Mouse (Mus musculus) right cerebral cortex, postnatal 14 days (tissue): ENCODE results near the gene Cyld.
A peak's percentile ranks its signal among the peaks of the same experiment; 100 is the strongest.
"Not testable (repeated sequence)": the region's sequence is repeated elsewhere in the genome, so short reads cannot be mapped to it uniquely, and the experiment has no call there.

Experiments
- DNase-seq: peaks from one replicate; pipeline ENCODE4 v3.0.0; 2022

Gene Cyld

DNA sequence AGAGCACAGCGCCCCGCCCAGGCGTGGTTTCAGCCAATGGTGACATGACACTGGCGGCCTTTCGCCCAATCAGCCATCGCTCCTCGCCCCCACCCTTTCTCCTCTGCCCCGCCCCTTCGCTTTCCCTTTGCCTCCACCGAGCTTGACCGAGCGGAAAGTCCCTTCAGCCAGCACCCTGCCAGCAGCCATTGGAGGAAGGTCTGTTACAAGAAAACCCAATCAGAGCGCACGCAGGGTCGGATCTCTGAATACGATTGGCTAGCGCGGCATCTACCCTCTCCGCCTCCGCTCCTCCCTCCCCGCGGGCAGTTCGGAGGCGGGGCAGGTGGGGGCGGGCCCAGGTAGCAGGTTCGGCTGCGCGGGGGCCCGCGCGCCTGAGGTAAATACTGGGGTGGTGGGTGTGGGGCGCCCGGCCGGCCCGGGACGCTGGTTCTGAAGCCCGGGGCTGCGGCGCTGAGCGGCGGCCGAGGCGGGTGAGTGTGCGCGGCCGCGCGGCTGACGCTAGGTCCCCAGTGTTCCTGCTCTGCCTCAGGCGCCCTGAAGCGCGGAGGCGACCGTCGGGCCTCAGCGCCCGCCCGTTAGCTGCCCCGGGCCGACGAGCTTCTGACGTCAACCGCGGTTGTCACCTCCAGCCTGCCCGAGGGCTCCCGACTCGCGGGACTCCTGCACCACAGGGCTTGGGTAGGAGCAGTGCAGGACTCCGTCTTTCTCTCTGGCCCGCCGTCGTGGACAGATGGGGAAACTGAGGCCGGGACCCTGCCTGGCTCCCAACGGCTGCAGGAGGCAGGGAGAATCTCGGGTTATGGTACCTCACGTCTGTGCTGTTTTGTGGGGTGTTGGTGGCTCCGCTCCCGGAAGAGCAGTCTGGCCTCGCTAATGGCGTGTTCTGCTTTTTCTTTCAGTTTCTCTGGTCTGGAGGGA is at the start of gene Cyld:
Cyld (plus strand) TSS at position 308 of the 921 bp plus-strand sequence.
- peak; percentile 97 for DNase-seq

DNA sequence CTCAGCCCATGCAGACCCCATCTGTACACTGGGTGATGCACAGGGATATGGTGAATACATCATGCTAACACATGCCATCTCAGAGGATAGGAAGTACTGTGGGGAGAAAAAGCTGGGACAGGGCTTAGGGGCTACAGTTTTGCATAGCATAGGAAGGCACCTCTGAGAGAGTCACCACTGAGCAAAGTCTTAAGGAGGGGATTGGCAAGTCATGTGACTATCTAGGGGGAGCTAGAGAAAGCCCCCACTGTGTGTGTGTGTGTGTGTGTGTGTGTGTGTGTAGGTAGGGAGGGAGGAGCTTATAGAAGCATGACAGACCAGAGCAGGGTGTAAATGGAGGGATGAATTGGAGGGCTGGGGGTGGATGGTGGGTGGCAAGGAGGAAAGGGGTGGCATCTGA is 48.5 kb upstream of the Cyld start:
- no peak for DNase-seq

DNA sequence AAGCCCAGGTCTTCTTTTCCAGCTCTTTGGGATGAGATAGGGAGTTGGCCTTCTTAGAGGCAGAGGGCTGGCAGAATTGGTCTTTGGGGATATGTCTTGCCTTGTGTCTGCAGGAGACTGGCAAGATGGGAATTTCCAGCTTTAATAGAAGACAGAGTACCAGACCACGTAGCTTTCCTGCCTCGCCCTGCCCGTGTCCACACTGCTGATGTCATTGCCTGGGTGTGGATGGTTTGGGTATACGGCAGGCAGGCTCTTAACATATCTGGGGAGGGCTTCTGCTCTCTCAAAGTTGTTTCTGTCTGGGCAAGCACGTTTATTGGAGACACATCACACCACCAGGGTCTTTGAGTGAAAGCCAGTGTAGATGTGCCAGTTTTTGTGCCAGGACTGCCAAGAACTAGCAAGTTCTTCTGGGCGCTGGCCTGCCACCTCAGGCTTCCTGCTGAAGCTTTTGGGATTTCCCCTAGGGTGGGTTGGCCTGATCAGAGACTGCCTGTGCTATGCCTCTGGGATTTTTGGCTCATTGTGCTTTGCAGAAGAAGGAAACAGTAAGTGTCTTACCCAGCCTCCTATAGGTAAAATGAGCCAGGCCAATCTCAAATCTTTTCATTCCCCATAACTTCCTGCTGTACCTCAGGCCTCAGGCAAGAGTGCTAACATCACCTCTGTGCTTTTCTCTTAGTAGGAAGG is 46.7 kb upstream of the Cyld start:
- DNase-seq, result no peak

DNA sequence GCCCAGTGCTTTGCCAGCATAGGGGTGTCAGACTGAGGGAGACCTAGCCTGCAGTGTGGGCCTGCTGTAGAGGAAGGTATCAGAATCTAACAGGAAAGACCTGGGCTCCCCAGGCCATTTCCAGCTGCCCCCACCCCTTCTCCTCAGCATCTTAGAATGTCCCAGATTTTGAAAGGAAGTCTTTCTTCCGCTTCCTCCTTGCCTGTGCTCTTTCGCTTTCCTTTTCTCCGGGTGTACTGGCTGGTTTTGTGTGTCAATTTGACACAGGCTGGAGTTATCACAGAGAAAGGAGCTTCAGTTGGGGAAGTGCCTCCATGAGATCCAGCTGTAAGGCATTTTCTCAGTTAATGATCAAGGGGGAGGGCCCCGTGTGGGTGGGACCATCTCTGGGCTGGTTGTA is 45.7 kb upstream of the Cyld start:
- not testable (repeated sequence) for DNase-seq

DNA sequence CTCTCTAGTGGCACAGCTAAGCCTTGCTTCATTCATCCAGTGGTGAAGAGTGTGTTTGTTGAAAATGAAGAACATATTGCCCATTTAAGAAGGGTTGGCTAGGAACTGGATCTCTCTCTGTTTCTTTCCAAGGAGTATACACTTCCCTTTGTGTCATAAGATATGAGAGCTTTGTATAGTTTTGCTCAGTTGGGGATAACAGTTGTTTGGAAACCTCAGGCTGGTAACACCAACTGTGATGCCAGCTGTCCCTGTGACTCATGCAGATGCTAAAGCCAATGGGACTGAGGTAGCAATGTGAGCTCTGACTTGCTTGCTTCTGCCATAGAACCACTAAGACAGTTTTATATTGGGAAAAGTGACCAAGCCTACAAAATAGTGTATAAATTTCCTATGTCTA is 41.5 kb upstream of the Cyld start:
- no peak for DNase-seq

DNA sequence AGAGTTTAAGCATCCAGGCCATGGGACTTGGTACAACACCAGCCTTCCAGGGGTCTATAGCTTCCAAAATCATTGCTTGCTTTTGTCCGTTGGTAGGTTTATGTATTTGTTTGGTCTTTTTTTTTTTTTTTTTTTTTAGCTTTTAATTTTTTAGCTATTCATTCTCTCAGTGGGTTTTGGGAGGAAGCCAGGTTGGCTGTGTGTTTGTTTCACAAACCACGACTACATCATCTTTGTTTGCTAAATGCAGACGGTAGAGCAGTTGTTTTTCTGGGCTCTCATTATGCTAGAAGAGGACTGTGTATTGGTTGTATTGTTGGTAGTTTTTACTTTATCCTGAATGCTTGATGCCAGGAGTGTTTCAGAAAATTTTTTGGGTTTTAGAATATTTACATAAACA is 37.0 kb upstream of the Cyld start:
- DNase-seq, result no peak

DNA sequence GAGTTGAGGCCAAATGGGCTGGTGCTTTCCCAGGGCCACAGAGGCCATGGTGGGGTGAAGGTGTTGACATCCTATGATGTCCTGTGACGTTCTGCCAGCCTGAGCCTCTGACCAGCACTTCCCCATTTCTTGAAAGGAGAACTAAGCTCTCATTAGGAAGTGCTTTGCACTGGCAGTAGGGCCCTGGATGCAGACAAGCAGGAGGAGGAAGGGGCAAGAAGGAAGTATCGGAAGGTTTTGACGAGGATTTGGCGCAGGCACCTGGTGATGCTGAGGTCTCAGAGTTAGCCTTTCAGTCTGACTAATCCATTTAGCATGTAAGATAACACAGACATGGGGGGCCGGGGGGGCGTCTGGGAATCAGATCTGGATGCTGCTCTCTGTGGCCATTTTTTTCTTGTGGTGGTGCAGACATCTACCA is 34.4 kb upstream of the Cyld start:
- DNase-seq, result no peak

DNA sequence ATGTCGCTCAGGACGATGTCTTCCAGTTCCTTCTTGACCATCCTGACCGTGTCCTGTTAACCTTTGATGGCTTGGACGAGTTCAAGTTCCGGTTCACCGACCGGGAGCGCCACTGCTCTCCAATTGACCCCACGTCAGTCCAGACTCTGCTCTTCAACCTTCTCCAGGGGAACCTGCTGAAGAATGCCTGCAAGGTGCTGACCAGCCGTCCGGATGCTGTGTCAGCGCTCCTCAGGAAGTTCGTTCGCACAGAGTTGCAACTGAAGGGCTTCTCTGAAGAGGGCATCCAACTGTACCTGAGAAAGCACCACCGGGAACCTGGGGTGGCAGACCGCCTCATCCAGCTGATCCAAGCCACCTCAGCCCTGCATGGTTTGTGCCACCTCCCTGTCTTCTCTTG is 32.7 kb upstream of the Cyld start:
- no peak for DNase-seq

DNA sequence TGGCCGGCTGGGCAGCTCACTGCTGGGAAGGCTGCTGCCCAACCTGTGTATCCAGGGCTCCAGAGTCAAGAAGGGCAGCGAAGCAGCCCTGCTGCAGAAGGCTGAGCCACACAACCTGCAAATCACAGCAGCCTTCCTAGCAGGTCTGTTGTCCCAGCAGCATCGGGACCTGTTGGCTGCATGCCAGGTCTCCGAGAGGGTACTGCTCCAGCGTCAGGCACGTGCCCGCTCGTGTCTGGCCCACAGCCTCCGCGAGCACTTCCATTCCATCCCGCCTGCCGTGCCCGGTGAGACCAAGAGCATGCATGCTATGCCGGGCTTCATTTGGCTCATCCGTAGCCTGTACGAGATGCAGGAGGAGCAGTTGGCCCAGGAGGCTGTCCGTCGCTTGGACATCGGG is 31.9 kb upstream of the Cyld start:
- no peak for DNase-seq

DNA sequence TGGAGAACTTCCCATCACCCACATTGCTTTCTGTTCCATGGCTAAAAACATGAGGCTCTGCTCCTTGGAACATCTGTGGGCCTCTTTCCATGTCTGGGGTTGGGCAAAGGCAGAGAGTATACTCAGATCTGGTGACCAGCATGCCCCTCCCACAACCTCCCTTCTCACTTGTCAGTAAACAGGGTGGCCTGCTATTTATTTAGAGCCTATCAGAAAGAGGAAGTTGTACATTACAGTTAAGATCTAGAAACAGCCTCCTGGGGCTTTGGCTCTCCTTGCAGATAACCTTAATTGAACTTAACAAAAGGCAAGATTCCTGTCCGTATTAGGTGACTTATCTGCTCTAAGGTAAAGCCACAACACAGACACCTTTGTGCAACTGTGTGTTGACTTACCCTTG is 30.4 kb upstream of the Cyld start:
- DNase-seq, result no peak

DNA sequence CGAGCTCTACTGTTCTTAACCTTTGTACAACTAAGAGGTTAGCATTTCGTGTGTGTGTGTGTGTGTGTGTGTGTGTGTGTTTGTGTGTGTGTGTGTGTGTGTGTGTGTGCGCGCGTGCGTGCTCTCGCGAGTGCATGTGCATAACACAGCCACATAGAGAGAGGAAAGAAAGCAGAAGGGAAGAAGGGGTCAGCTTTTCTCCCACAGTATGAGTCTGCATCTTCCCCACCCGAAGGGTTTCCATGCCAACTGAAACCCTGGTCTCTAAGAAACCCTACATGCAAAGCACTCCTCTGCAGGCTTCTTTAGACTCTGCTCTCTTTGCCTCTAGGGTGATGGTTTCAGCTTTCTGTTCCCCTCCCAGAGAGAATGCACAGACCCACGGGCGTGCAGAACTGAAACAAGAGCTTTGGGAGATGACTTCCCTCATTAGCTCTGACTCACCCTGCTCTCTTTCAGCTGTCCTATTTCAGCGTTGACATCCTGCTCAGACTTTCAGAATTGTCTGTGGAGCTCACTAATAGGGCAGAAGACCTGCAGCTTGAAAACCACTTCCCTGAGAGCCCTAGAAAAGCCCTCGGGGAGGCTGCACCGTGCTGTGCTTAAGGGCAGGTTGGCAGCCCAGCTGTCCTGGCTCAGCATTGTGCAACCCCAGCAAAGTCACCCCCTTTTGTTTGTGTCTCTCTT is 28.3 kb upstream of the Cyld start:
- no peak for DNase-seq

DNA sequence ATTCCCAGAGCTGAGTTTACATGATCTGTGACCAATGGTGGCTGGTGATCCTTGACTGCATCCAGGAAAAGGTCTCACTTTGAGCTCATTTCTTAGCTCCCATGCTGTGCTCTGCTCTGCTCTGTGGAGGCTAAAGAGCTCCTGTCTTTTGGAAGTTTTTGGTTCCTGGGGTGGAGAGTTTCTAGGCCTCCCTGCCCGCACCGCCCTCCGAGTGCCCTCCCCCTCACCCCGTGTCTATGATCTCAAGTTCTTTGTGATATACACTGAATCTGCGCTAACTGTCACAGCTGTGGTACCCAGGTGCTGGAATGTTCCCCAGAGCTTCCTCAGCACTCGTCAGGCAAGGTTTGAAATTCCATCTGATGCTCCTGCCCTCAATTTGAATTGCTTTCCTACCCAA is 26.0 kb upstream of the Cyld start:
- no peak for DNase-seq

DNA sequence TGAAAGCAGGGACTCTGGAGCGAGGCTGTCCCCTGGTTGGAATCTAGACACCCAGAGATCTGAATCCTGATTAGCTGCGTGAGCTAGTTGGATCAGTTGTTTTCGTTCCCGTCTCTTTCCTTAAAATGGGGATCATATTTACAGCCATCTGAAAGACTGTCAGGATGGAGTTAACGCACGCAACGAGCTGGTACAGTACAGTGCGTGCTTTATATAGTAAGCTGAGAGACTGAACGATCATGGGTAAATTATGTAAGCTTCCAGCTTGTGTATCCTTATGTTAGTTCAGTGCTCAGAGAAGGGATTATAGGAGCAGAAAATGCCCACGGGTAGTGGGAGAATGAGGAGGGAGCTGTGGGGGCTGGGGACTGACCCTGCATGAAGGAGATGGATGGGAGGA is 25.3 kb upstream of the Cyld start:
- DNase-seq, result no peak

DNA sequence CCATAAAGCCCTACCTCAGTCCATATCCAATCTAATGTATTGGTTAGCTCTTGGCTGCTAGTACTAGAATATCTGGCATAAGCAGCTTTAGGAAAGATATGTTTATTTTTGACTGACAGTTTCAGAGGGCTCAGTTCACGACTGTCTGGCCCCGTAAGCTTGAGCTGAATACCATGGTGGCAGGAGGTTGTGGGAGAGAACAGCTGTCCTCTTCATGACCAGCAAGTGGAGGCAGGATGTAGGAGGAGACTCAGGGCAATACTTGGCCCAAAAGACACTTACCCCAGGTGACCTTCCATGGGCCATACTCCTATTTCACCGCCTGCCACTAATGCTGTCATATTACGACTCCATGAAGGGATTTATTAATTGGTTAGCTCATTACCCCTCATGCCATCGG is 23.0 kb upstream of the Cyld start:
- no peak for DNase-seq

DNA sequence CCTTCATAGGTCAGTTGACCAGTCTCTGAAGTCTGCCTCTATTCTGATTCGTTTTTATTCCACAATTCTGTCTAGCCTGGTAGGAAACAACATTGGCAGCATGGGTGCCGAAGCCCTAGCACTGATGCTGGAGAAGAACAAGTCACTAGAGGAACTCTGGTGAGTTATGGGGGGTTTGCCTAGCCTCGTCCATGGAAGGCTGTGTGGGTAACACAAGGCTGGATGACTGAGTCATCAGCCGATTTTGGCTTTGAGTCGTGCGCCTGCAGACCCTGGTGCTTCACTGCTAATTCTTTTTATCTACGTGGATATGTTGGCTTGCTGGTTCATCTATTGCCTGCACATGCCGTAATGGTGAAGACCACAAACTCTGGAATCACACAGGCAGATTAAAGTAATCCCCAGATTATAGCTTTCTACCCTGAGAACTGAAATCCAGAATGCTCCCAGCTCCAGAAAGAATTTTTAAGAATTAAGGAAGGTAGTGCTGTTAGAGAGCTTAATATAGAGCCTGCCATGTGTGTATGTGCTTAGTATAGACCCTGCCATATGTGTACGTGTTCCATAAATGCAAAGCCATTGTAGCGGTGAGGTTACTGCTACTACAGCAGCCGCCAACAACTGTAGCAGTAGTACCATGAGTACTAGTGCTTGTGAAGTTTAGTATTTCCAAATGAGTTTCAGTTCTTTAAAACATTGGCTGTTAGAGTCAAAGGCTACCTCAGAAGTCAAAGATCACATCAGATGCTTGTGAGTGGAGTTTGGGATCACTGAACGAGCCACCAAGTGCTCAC is 21.3 kb upstream of the Cyld start:
- DNase-seq, result no peak

DNA sequence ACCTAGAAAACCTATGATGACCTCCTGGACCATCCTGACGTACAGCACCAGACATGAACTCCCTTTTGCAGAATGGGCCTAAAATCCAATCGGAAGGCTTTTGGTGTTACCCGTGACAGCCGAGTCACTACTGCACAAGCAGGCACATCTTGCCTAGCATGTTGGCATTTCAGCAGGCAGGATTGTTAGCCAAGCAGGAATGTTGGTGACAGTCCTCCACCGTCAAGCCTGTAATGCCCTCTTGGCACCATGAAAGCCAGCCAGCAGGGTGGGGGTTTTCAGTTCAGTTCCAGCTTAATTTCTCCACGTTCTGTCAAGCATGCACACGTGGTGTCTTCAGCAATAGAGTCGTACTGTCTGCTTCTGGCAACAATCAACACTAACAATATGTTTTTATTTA is 19.8 kb upstream of the Cyld start:
- no peak for DNase-seq

DNA sequence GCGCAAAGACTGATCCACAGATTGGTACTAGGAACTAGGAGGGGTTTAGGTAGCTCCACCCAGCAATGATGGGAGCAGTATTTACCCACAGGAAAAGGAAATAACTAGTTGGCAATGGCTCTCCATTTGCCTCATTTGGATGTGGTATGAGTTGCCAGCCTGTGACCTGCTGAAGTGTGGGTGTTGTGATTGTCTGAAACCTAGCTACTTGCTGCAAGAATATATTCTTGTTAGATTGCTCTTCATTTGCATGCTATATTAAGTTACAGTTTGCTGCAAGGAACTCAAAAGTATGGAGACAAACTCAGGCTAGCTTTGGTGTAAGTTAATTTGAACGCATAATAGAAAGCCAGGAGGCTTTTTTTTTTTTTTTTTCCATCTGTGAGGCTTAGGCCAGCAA is 16.3 kb upstream of the Cyld start:
- no peak for DNase-seq

DNA sequence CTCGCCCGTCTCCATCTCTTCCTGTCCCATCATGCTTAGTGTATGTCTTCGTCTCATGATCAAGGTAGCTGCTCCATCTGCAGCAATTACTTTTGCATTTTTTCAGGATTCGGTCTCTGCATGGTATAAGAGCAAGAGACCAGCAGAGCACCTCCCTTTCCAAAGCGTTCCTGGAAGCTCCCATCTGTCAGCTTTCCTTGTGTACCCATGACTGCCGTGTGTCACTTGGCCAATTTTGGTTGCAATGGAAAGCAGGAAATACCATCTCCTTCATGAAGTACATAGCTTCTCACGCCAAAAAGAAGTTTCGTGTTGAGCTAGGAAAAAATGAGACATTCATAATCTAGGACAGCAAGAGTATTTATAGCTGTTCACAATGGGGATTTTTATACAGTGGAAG is 15.8 kb upstream of the Cyld start:
- no peak for DNase-seq

DNA sequence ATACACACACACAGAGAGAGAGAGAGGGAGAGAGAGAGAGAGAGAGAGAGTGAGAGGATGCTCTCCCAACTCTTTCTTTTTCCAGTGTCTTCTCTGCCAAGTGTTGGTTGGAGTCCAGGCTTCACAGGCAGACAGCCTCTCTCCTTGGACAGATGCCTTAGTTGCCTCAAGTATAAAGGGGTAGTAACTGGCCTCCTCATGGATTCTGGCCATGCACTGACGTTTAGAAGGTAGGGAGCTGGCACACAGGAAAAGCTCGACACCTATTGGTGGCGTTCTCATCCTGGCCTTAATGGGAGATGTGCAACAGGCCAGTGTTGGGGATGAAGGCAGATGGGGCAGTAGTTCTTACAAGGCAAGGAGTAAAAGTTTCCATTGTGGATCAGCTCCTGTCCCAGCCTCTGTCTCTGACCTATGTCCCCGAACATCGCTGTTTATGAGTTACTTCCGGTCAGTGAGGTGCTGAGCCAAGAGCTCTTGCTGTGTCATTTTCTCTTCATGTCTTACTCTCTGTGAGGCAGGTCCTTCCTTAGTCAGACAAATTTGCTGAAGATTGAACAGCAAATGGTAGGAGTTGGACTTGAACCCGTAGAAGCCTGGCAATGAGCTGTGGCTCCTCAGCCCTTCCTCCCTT is 13.1 kb upstream of the Cyld start:
- no peak for DNase-seq

DNA sequence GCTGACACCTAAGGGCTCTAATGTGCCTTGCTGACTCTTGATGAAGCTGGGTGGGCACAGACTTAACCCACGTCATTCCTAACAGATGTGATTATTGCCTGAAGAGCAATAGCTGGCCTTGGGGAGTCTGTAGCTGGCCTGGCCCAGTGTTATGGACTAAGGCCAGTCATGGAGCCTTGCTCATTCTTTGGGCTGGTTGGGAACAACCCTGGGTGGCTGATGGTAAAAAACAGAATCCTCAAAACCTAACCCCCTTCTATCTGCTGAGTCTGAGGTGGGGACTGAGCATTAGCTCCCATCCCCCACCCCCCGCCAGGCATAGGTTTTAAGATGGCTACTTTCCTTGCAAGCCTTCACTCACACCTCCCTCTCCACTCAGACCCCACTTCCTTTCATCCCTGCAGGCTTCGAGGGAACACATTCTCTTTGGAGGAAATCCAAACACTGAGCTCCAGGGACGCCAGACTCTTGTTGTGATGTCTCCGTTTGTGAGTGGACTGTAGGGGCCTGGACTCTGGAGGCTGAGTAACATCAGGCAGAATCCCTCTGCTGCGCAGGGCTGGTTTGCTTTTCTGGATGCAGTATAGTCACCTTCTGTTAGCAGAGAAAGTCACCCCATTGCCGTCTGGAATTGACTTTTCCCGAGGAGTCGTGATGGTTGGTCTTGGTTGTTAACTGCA is 10.5 kb upstream of the Cyld start:
- DNase-seq, result no peak

DNA sequence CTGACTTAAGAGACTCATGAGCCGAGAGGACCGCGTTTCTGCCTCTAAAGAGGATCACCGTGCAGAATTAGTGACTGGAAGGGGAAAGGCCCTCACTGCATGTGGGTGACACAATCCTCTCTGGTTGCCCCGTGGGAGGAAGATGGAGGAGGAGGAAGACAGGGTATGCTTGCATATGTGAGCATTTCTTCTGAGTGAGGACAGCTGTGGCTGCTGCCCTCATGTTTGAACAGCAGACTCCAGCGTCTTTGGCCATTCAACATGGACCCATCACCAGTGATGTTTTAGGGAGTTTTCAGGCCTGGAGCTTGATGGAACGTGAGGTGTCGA is 10.0 kb upstream of the Cyld start:
- DNase-seq, result no peak

DNA sequence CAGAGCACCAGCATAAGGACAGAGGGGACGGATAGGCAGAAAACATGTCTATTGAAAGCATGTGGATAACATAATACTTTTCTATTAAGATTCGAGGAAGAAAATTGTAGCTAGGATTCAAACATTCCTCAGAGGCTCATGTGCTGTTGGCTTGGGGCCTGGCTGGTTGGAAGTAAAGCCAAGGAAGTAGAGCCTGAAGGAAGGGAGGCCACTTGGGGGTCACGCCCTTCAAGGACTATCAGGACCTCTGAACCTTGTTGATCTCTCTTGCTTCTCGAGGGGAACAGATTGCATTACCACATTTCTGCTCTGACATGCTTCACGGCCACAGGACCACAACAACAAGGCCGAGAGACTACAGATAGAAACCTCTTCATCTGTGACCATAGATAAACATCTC is 7.7 kb upstream of the Cyld start:
- no peak for DNase-seq
